Mouse (Mus musculus) heart, embryonic 16.5 days (tissue): ENCODE data around the gene Hey2. TPM values are rescaled to one million over a fixed set of nuclear protein-coding genes. Genes with fewer than 3 reads are reported as not detected.

Source experiments
- polyA plus RNA-seq: library from polyadenylated mRNA; unstranded; fragments of >200 nt; fragmentation: Nextera tagmentation; extraction: Ambion mirVana; gene quantifications from 2 replicates; pipeline ENCODE4 v1.2.1, GENCODE M21; 2015

Gene Hey2
- polyA plus RNA-seq, 1 experiment from 2014 or later: 49.0 TPM

Other genes starting within 250 kb of the Hey2 start
- gene Trmt11, start 242.1 kb downstream of the Hey2 start, polyA plus RNA-seq: 14.1 and 17.2 TPM in 2 replicates
- 33.7 and 34.6 TPM in 2 replicates for gene Hint3, start 213.2 kb downstream of the Hey2 start, polyA plus RNA-seq
- 5.9 and 7.7 TPM in 2 replicates for gene Ncoa7, start 39.5 kb downstream of the Hey2 start, polyA plus RNA-seq